Mouse (Mus musculus) E14TG2a.4 (cell line): Measurements from ENCODE around the gene H2-T3.
"Not testable (repeated sequence)": the region's sequence is repeated elsewhere in the genome, so short reads cannot be mapped to it uniquely, and the experiment has no call there.

ENCODE experiments used
- CTCF ChIP-seq: conservative IDR thresholded peaks from 2 replicates; pipeline ENCODE4 v1.5.1; 2014; ENCODE audit warnings: low read length
- NANOG ChIP-seq: IDR thresholded peaks from 2 replicates; pipeline ENCODE4 v1.6.1; 2014; ENCODE audit warnings: borderline replicate concordance, low read length, mixed read lengths
- POU5F1 ChIP-seq: IDR thresholded peaks from 2 replicates; pipeline ENCODE4 v1.6.1; 2014; ENCODE audit warnings: low read length, borderline replicate concordance

DNA sequence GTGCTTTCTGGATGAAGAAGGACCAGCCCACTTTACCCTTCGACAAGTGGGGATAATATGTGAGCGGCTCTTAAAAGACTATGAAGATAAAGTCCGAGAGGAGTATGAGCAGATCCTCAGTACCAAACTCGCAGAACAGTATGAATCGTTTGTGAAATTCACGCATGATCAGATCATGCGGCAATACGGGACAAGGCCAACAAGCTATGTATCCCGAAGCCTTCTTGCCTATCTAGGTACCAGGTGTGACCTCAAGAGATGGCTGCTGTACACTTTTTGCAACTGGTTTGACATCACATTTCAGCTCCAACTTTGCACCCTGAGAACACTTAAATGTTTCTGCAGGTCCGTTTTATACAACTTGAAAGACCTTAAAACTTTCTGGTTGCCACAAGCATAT lies 10.6 kb downstream of the H2-T3 start:
- not testable (repeated sequence) for TF ChIP-seq CTCF, POU5F1, NANOG
